Mouse (Mus musculus) B cell, adult 2 months (primary cell): ENCODE data around the gene Dazl.

Experiments
- DNase-seq, 2 experiments: peaks; one replicate each; pipeline ENCODE4 v3.0.0; 2022

The Dazl gene

GRCm38 (mm10) chr17:50293241-50293731 is at the start of gene Dazl:
TSS of gene Dazl (minus strand) at chr17:50293636.
- no peak for DNase-seq

- no peak for DNase-seq
Observed at GRCm38 (mm10) chr17:50341850-50342544, 48.6 kb upstream of the Dazl start.

GRCm38 (mm10) chr17:50338901-50339300 is 45.5 kb upstream of the Dazl start:
- DNase-seq = no peak

- no peak for DNase-seq
Observed at GRCm38 (mm10) chr17:50335776-50336175, 42.3 kb upstream of the Dazl start.

- DNase-seq = no peak
Observed at GRCm38 (mm10) chr17:50334694-50335093, 41.3 kb upstream of the Dazl start.

- no peak for DNase-seq
Observed at GRCm38 (mm10) chr17:50332012-50332300, 38.5 kb upstream of the Dazl start.

- DNase-seq = peak; percentile 6 to 22
Observed at GRCm38 (mm10) chr17:50331171-50332011, 38.0 kb upstream of the Dazl start.

- no peak for DNase-seq
Observed at GRCm38 (mm10) chr17:50330245-50330644, 36.8 kb upstream of the Dazl start.

GRCm38 (mm10) chr17:50324658-50325057 is 31.2 kb upstream of the Dazl start:
- DNase-seq = no peak

GRCm38 (mm10) chr17:50318810-50319209 is 25.4 kb upstream of the Dazl start:
- no peak for DNase-seq

GRCm38 (mm10) chr17:50316216-50317150 is 23.0 kb upstream of the Dazl start:
- no peak for DNase-seq

- no peak for DNase-seq
Observed at GRCm38 (mm10) chr17:50310148-50310802, 16.8 kb upstream of the Dazl start.

- DNase-seq = no peak
Observed at GRCm38 (mm10) chr17:50309512-50310072, 16.2 kb upstream of the Dazl start.

- DNase-seq = no peak
Observed at GRCm38 (mm10) chr17:50308880-50309279, 15.4 kb upstream of the Dazl start.

GRCm38 (mm10) chr17:50308059-50308647 is 14.7 kb upstream of the Dazl start:
- no peak for DNase-seq

GRCm38 (mm10) chr17:50302867-50303266 is 9.4 kb upstream of the Dazl start:
- DNase-seq = no peak

GRCm38 (mm10) chr17:50300171-50300841 is 6.9 kb upstream of the Dazl start:
- no peak for DNase-seq

GRCm38 (mm10) chr17:50298821-50299220 is 5.4 kb upstream of the Dazl start:
- no peak for DNase-seq

- no peak for DNase-seq
Observed at GRCm38 (mm10) chr17:50294726-50295125, 1.3 kb upstream of the Dazl start.

GRCm38 (mm10) chr17:50292661-50293171 is 720 bp downstream of the Dazl start:
- peak; percentile 94 to 95 for DNase-seq
